Mouse (Mus musculus) olfactory bulb, adult 2 months (tissue): ENCODE measurements around the gene Myl9.

Source experiments
- CTCF ChIP-seq: fragments of 200-500 bp; IDR thresholded peaks from 2 replicates; pipeline ENCODE4 v1.5.1; 2012; ENCODE audit warnings: low read depth, mild to moderate bottlenecking, low read length, moderate library complexity; ENCODE audit not compliant: insufficient read depth
- POLR2A ChIP-seq: fragments of 200-500 bp; IDR thresholded peaks from 2 replicates; pipeline ENCODE4 v1.6.1; 2012; ENCODE audit warnings: mild to moderate bottlenecking, low read depth, low read length, moderate library complexity; ENCODE audit not compliant: insufficient read depth

- TF ChIP-seq CTCF (no peak), POLR2A (no peak)
These were observed 34.0 kb upstream of the Myl9 start for GRCm38 (mm10) chr2:156741265-156741664.
